Mouse (Mus musculus): ENCODE measurements around the gene Dzip1l.

GRCm38 (mm10) chr9:99667596-99667995 lies 38.3 kb downstream of the Dzip1l start:
- TF ChIP-seq POLR2A (IDR thresholded peaks at IDR 0.05; ENCODE audit: borderline replicate concordance, extremely low read depth, insufficient read depth, insufficient read length, poor library complexity, severe bottlenecking), result no peak
- no peak for TF ChIP-seq CTCF (IDR thresholded peaks at IDR 0.05; ENCODE audit: borderline replicate concordance, extremely low read depth, insufficient read depth, insufficient read length)

All from brain, embryonic 14.5 days (tissue).